Mouse (Mus musculus) E14TG2a.4 (cell line): Measurements from ENCODE around the gene Phip.

Experiments used
- CTCF ChIP-seq: conservative IDR thresholded peaks from 2 replicates; pipeline ENCODE4 v1.5.1; 2014; ENCODE audit warnings: low read length
- NANOG ChIP-seq: IDR thresholded peaks from 2 replicates; pipeline ENCODE4 v1.6.1; 2014; ENCODE audit warnings: borderline replicate concordance, low read length, mixed read lengths
- POU5F1 ChIP-seq: IDR thresholded peaks from 2 replicates; pipeline ENCODE4 v1.6.1; 2014; ENCODE audit warnings: low read length, borderline replicate concordance

- TF ChIP-seq CTCF (no peak), NANOG (no peak), POU5F1 (no peak)
Measured at GRCm38 (mm10) chr9:82975342-82976215, at the start of gene Phip.
